Mouse (Mus musculus) E14TG2a.4 (cell line): ENCODE measurements around the gene Gm12248.

ENCODE experiments used
- H3K27me3 ChIP-seq: 2 replicates; pipeline ENCODE4 v1.6.1; 2014; ENCODE audit warnings: low read length, control low read depth; ENCODE audit not compliant: insufficient read depth
- H3K36me3 ChIP-seq: 2 replicates; pipeline ENCODE4 v1.6.1; 2014; ENCODE audit warnings: low read length, control low read depth; ENCODE audit not compliant: insufficient read depth
- H3K4me1 ChIP-seq: replicated peaks from 2 replicates; pipeline ENCODE4 v1.6.1; 2014; ENCODE audit warnings: low read depth, low read length, control low read depth
- H3K4me3 ChIP-seq: replicated peaks from 2 replicates; pipeline ENCODE4 v1.5.1; 2014; ENCODE audit warnings: mild to moderate bottlenecking, low read length
- H3K9me3 ChIP-seq: 2 replicates; pipeline ENCODE4 v1.6.1; 2014; ENCODE audit warnings: low read length, control low read depth
- CTCF ChIP-seq: conservative IDR thresholded peaks from 2 replicates; pipeline ENCODE4 v1.5.1; 2014; ENCODE audit warnings: low read length
- NANOG ChIP-seq: IDR thresholded peaks from 2 replicates; pipeline ENCODE4 v1.6.1; 2014; ENCODE audit warnings: borderline replicate concordance, low read length, mixed read lengths
- POU5F1 ChIP-seq: IDR thresholded peaks from 2 replicates; pipeline ENCODE4 v1.6.1; 2014; ENCODE audit warnings: low read length, borderline replicate concordance

Gm12248 gene

GRCm38 (mm10) chr11:58093021-58093528, at the start of gene Gm12248:
Gm12248 (minus strand) TSS chr11:58093134.
- H3K4me3 ChIP-seq, result peak within 1 kb of the TSS; percentile 62
- no peaks in the 10 kb centered on the region for H3K27me3 ChIP-seq
- H3K9me3 ChIP-seq, result no peaks in the 10 kb centered on the region
- no peaks in the 10 kb centered on the region for H3K36me3 ChIP-seq
- TF ChIP-seq POU5F1 (no peak), NANOG (no peak), CTCF (no peak)
- H3K4me1 ChIP-seq, result peaks cover 45% of the 10 kb centered on the region

GRCm38 (mm10) chr11:58139466-58139865, 46.5 kb upstream of the Gm12248 start:
- H3K4me1 ChIP-seq, result peaks cover 17% of the 10 kb centered on the region
- peaks cover 93% of the 10 kb centered on the region for H3K36me3 ChIP-seq
- no peaks in the 10 kb centered on the region for H3K27me3 ChIP-seq
- TF ChIP-seq CTCF (no peak), NANOG (no peak), POU5F1 (no peak)
- H3K4me3 ChIP-seq, result no peak overlapping the region
- H3K9me3 ChIP-seq, result no peaks in the 10 kb centered on the region

DNA sequence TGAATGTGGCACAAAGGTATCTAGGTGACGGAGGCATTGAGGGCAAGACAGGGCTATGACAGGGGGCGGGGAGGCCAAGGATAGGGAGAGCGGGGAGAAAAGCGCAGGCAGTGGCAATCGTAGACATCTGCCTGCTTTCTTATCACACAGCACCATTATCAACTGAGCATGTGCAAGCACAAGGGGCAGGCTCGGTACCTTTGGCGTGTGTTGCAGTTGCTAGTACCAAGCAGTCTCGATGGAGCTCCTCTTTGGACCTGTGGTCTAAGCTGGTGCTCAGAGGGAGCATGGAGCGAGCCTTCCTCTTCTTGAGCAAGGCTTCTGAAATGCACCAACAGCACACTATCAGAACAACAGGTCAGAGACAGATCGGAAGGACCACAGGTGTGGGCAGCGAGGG, 45.9 kb upstream of the Gm12248 start:
- no peak for TF ChIP-seq CTCF
- TF ChIP-seq NANOG, result no peak
- TF ChIP-seq POU5F1, result no peak
- Histone ChIP-seq H3K4me3 (no peak overlapping the region), H3K4me1 (peaks cover 17% of the 10 kb centered on the region), H3K36me3 (peaks cover 93% of the 10 kb centered on the region), H3K9me3 (no peaks in the 10 kb centered on the region), H3K27me3 (no peaks in the 10 kb centered on the region)

- Histone ChIP-seq H3K27me3 (no peaks in the 10 kb centered on the region), H3K9me3 (no peaks in the 10 kb centered on the region), H3K4me3 (no peak overlapping the region), H3K36me3 (peaks cover 98% of the 10 kb centered on the region), H3K4me1 (peaks cover 17% of the 10 kb centered on the region)
- TF ChIP-seq NANOG, result no peak
These were observed 43.7 kb upstream of the Gm12248 start for GRCm38 (mm10) chr11:58136677-58137076.

- no peaks in the 10 kb centered on the region for H3K9me3 ChIP-seq
- peaks cover 17% of the 10 kb centered on the region for H3K4me1 ChIP-seq
- TF ChIP-seq CTCF (no peak), POU5F1 (no peak), NANOG (no peak)
- H3K36me3 ChIP-seq, result peaks cover 98% of the 10 kb centered on the region
- H3K27me3 ChIP-seq, result no peaks in the 10 kb centered on the region
- H3K4me3 ChIP-seq, result no peak overlapping the region
These were observed 42.4 kb upstream of the Gm12248 start for GRCm38 (mm10) chr11:58135296-58135695.

GRCm38 (mm10) chr11:58134869-58135268, 41.9 kb upstream of the Gm12248 start:
- TF ChIP-seq POU5F1, result no peak
- no peak for TF ChIP-seq CTCF
- TF ChIP-seq NANOG, result no peak
- peaks cover 17% of the 10 kb centered on the region for H3K4me1 ChIP-seq
- no peak overlapping the region for H3K4me3 ChIP-seq
- H3K36me3 ChIP-seq, result peaks cover 98% of the 10 kb centered on the region
- H3K27me3 ChIP-seq, result no peaks in the 10 kb centered on the region
- H3K9me3 ChIP-seq, result no peaks in the 10 kb centered on the region

GRCm38 (mm10) chr11:58132026-58132425, 39.1 kb upstream of the Gm12248 start:
- no peak for TF ChIP-seq CTCF
- TF ChIP-seq NANOG, result no peak
- no peak for TF ChIP-seq POU5F1
- no peak overlapping the region for H3K4me3 ChIP-seq

DNA sequence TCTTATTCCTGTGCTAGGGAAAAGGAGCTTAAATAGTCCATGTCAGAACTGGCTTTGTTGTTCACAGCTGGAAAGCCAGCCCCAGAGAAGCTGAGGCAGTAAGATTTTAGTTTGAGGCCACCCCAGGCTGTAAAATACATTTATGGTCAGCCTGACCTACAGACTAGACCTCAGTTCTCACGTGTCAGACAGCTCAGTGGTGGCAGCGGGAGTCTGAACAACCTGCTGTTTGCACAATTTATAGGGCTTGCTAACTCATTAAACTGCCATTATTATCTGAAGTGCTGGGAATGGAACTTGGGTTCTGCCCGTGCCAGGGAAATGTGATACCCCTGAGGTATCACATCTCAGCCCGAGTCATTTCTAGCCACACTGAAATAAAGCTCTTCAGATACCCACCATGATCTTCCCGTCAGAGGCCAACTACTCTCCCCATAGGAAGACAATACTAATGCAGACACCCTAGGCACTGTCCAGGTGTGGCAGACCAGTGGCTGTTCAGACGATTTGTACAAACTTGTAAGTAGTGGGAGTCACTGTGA, 36.4 kb upstream of the Gm12248 start:
- Histone ChIP-seq H3K9me3 (no peaks in the 10 kb centered on the region), H3K36me3 (peaks cover 100% of the 10 kb centered on the region), H3K4me3 (no peak overlapping the region), H3K4me1 (peaks cover 11% of the 10 kb centered on the region), H3K27me3 (no peaks in the 10 kb centered on the region)
- no peak for TF ChIP-seq POU5F1
- no peak for TF ChIP-seq NANOG
- no peak for TF ChIP-seq CTCF

More at GRCm38 (mm10) chr11:58132026-58132425, 39.1 kb upstream of the Gm12248 start:
- H3K4me1 ChIP-seq, result peaks cover 4% of the 10 kb centered on the region
- H3K36me3 ChIP-seq, result peaks cover 100% of the 10 kb centered on the region
- no peaks in the 10 kb centered on the region for H3K27me3 ChIP-seq
- no peaks in the 10 kb centered on the region for H3K9me3 ChIP-seq

GRCm38 (mm10) chr11:58127544-58127943, 34.6 kb upstream of the Gm12248 start:
- Histone ChIP-seq H3K4me3 (no peak overlapping the region), H3K9me3 (no peaks in the 10 kb centered on the region), H3K4me1 (peaks cover 11% of the 10 kb centered on the region)

More at GRCm38 (mm10) chr11:58127544-58127943, 34.6 kb upstream of the Gm12248 start:
- H3K36me3 ChIP-seq, result peaks cover 100% of the 10 kb centered on the region
- no peaks in the 10 kb centered on the region for H3K27me3 ChIP-seq
- TF ChIP-seq POU5F1, result no peak
- TF ChIP-seq NANOG, result no peak
- TF ChIP-seq CTCF, result no peak
